Mouse (Mus musculus): ENCODE data around the gene Ccdc74a.

GRCm38 (mm10) chr16:17619198-17620105, 26.8 kb upstream of the Ccdc74a start, which contains the start of gene Smpd4:
- TF ChIP-seq CTCF (IDR thresholded peaks at IDR 0.05; ENCODE audit: control insufficient read depth, insufficient read depth, insufficient read length), result no peak
- TF ChIP-seq USF1 (IDR thresholded peaks at IDR 0.05; ENCODE audit: low read depth), result no peak
- TF ChIP-seq MAX (IDR thresholded peaks at IDR 0.05), result no peak
- no peak for TF ChIP-seq MYOG (IDR thresholded peaks at IDR 0.05; ENCODE audit: control insufficient read depth, extremely low read depth, insufficient read length)
- no peak for TF ChIP-seq CEBPB (IDR thresholded peaks at IDR 0.05; ENCODE audit: low read depth)
- TF ChIP-seq FOSL1 (IDR thresholded peaks at IDR 0.05; ENCODE audit: insufficient read depth, low read length, poor library complexity, severe bottlenecking), result no peak
- TF ChIP-seq MYOD1 (IDR thresholded peaks at IDR 0.05; ENCODE audit: control insufficient read depth, insufficient read length, low read depth), result no peak
